Mouse (Mus musculus) kidney, adult 2 months (tissue): ENCODE measurements around the gene Prps1l1. TPM values are rescaled to one million over a fixed set of nuclear protein-coding genes. Genes with fewer than 3 reads are reported as not detected.

Experiments used
- DNase-seq: peaks from one replicate; pipeline ENCODE4 v3.0.0; 2021
- H3K27ac ChIP-seq: fragments of 200-500 bp; 2 replicates; pipeline ENCODE4 v1.5.1; 2012; ENCODE audit warnings: low read depth, low read length, control low read depth, inconsistent platforms; ENCODE audit not compliant: insufficient read depth
- H3K27me3 ChIP-seq: fragments of 200-500 bp; replicated peaks from 2 replicates; pipeline ENCODE4 v1.6.1; 2012; ENCODE audit warnings: mild to moderate bottlenecking, moderate library complexity, low read length, inconsistent platforms; ENCODE audit not compliant: control insufficient read depth, insufficient read depth
- H3K36me3 ChIP-seq: fragments of 200-500 bp; 2 replicates; pipeline ENCODE4 v1.6.1; 2012; ENCODE audit warnings: mild to moderate bottlenecking, moderate library complexity, low read length, inconsistent platforms; ENCODE audit not compliant: control insufficient read depth, insufficient read depth
- H3K4me1 ChIP-seq: fragments of 200-500 bp; 2 replicates; pipeline ENCODE4 v1.6.1; 2011; ENCODE audit warnings: low read length; ENCODE audit not compliant: control insufficient read depth, insufficient read depth
- H3K4me3 ChIP-seq: fragments of 200-500 bp; 2 replicates; pipeline ENCODE4 v1.5.1; 2011; ENCODE audit warnings: mild to moderate bottlenecking, low read depth, low read length, control low read depth; ENCODE audit not compliant: insufficient read depth
- CTCF ChIP-seq: fragments of 200-500 bp; conservative IDR thresholded peaks from 2 replicates; pipeline ENCODE4 v1.5.1; 2011; ENCODE audit warnings: low read depth, mild to moderate bottlenecking, control low read depth, low read length, moderate library complexity, mixed read lengths; ENCODE audit not compliant: insufficient read depth, insufficient read length
- POLR2A ChIP-seq: fragments of 200-500 bp; IDR thresholded peaks from one replicate; pipeline ENCODE4 v1.6.1; 2011; ENCODE audit warnings: low read depth, low read length, control low read depth
- WGBS: fragments of 180-500 bp; shearing (Covaris S2); methylation state at CpG from one replicate; pipeline ENCODE4 v1.1.7; 2018; 5-methylcytosine and 5-hydroxymethylcytosine counted together
- polyA plus RNA-seq: library from polyadenylated mRNA; depleted of rRNA; stranded (reverse); fragments of >200 nt; gene quantifications from 2 replicates; pipeline ENCODE4 v1.2.3, GENCODE M21; 2012; rRNA removed

Gene Prps1l1
- polyA plus RNA-seq, 1 experiment, result not detected

DNA sequence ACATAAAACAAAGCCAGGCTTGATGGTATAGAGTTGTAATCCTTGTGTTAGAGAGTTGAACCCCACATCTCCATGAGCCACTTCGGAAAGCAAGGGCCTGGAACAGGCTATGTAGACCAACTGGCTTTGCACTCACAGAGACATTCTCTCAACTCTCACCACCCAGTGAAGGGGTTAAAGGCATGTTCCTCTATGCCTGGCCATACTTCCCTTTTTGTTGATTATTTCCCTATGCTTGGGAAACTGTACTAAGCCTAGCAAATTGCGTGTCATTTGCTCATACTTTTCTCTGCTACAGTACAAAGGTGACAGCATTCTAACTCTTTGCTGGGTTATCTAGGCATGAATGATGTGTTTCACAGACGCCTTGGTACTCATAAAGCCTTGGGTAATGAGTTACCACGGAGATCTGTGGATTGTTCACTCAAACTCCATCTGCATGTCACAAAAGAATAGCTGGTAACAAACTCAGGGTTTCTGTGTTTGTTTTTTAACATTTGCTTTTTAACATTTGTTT is 41.4 kb downstream of the Prps1l1 start:
- no peaks in the 10 kb centered on the region for H3K36me3 ChIP-seq
- no peak overlapping the region for H3K27ac ChIP-seq
- 57% methylated on average over 4 of the region's 4 CpGs for WGBS
- TF ChIP-seq CTCF (no peak), POLR2A (no peak)
- H3K4me1 ChIP-seq, result no peaks in the 10 kb centered on the region
- H3K4me3 ChIP-seq, result no peak overlapping the region
- no peaks in the 10 kb centered on the region for H3K27me3 ChIP-seq
- no peak for DNase-seq

DNA sequence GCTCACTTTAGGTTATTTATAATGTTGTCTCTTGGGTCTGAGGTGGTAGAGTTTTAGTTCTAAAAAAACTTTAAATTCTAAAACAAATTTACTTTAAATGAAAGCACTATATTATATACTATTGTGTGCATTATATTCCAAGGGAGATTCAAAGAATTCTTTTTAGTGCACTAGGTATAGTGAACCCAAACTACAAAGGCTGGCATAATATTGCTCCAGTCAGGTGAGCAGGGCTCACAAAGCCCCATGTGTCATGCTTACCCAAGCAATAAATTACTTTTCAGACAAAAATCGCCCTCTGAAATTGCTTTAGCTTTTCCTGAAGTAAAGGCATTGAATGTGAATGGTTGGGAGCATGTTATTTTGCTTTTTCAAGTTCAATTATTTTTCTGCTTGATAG is 43.0 kb downstream of the Prps1l1 start:
- 26% methylated on average over 1 of the region's 1 CpGs for WGBS
- H3K27ac ChIP-seq, result no peak overlapping the region

More for the DNA sequence above, 43.0 kb downstream of the Prps1l1 start:
- no peak for DNase-seq
- TF ChIP-seq CTCF (no peak), POLR2A (no peak)
- no peaks in the 10 kb centered on the region for H3K36me3 ChIP-seq
- H3K4me1 ChIP-seq, result no peaks in the 10 kb centered on the region
- H3K27me3 ChIP-seq, result no peaks in the 10 kb centered on the region
- no peak overlapping the region for H3K4me3 ChIP-seq

Other genes with a start within 250 kb of the Prps1l1 start
- gene Hdac9, start 67.7 kb upstream of the Prps1l1 start, polyA plus RNA-seq, result 1.1 and 1.3 TPM in 2 replicates
- 8.3 and 9.8 TPM in 2 replicates for gene Snx13, start 62.4 kb downstream of the Prps1l1 start, polyA plus RNA-seq